Mouse (Mus musculus): ENCODE data around the gene Gsta2.
"Not testable (repeated sequence)": the region's sequence is repeated elsewhere in the genome, so short reads cannot be mapped to it uniquely, and the experiment has no call there.

The Gsta2 gene

GRCm38 (mm10) chr9:78365850-78366544, 10.4 kb upstream of the Gsta2 start:
- no peak for DNase-seq

- no peak for DNase-seq
Observed at GRCm38 (mm10) chr9:78364701-78365100, 9.1 kb upstream of the Gsta2 start.

- DNase-seq: no peak
Observed at GRCm38 (mm10) chr9:78363374-78363773, 7.8 kb upstream of the Gsta2 start.

GRCm38 (mm10) chr9:78360484-78360872, 4.9 kb upstream of the Gsta2 start:
- no peak for DNase-seq

- no peak for DNase-seq
Observed at GRCm38 (mm10) chr9:78359750-78360483, 4.3 kb upstream of the Gsta2 start.

GRCm38 (mm10) chr9:78358053-78358452, 2.5 kb upstream of the Gsta2 start:
- DNase-seq: peak; percentile 85

- DNase-seq: no peak
Observed at GRCm38 (mm10) chr9:78354665-78355578, 666 bp downstream of the Gsta2 start.

- DNase-seq: no peak
Observed at GRCm38 (mm10) chr9:78351504-78352220, 3.9 kb downstream of the Gsta2 start.

GRCm38 (mm10) chr9:78350007-78350406, 5.6 kb downstream of the Gsta2 start:
- DNase-seq: not testable (repeated sequence)

GRCm38 (mm10) chr9:78349141-78349540, 6.4 kb downstream of the Gsta2 start:
- not testable (repeated sequence) for DNase-seq

- DNase-seq: not testable (repeated sequence)
Observed at GRCm38 (mm10) chr9:78348206-78349004, 7.2 kb downstream of the Gsta2 start.

GRCm38 (mm10) chr9:78347004-78347403, 8.6 kb downstream of the Gsta2 start:
- DNase-seq: no peak

- DNase-seq: not testable (repeated sequence)
Observed at GRCm38 (mm10) chr9:78345235-78345634, 10.4 kb downstream of the Gsta2 start.

GRCm38 (mm10) chr9:78343055-78343454, 12.5 kb downstream of the Gsta2 start:
- not testable (repeated sequence) for DNase-seq

- DNase-seq: not testable (repeated sequence)
Observed at GRCm38 (mm10) chr9:78342494-78342893, 13.1 kb downstream of the Gsta2 start.

GRCm38 (mm10) chr9:78340324-78340723, 15.3 kb downstream of the Gsta2 start:
- peak; percentile 58 for DNase-seq

- not testable (repeated sequence) for DNase-seq
Observed at GRCm38 (mm10) chr9:78337050-78337449, 18.5 kb downstream of the Gsta2 start.

- not testable (repeated sequence) for DNase-seq
Observed at GRCm38 (mm10) chr9:78327289-78327688, 28.3 kb downstream of the Gsta2 start, which contains the start of gene Omt2b. TSS of gene Omt2b (plus strand) at chr9:78327589.

GRCm38 (mm10) chr9:78319499-78319898, 36.1 kb downstream of the Gsta2 start:
- peak; percentile 10 for DNase-seq

GRCm38 (mm10) chr9:78314696-78315095, 40.9 kb downstream of the Gsta2 start, which contains the start of gene Omt2a:
TSS of gene Omt2a (minus strand) at chr9:78314796.
- DNase-seq: no peak

GRCm38 (mm10) chr9:78308122-78308521, 47.5 kb downstream of the Gsta2 start:
- not testable (repeated sequence) for DNase-seq
